Mouse (Mus musculus): ENCODE measurements at regions not wholly inside any gene's neighbourhood (a gene's known extent, or its start where the extent isn't known, plus 50 kb on each side); places are given as distances from the start of the nearest gene placed in this dataset.

- DNase-seq, result no peak
These were observed 205.0 kb upstream of the Ell2 start for GRCm38 (mm10) chr13:75501530-75501929.

- no peak for DNase-seq
These were observed 203.2 kb upstream of the Ell2 start for GRCm38 (mm10) chr13:75503394-75503793.

GRCm38 (mm10) chr13:75514315-75515020 lies 192.1 kb upstream of the Ell2 start:
- no peak for DNase-seq

GRCm38 (mm10) chr13:75523293-75524278 lies 183.0 kb upstream of the Ell2 start:
- no peak for DNase-seq

GRCm38 (mm10) chr13:75524481-75524880 lies 182.1 kb upstream of the Ell2 start:
- DNase-seq, result no peak

GRCm38 (mm10) chr13:75531566-75531965 lies 175.0 kb upstream of the Ell2 start:
- no peak for DNase-seq

GRCm38 (mm10) chr13:75541446-75541845 lies 165.1 kb upstream of the Ell2 start:
- no peak for DNase-seq

GRCm38 (mm10) chr13:75542253-75542945 lies 164.2 kb upstream of the Ell2 start:
- no peak for DNase-seq

- no peak for DNase-seq
These were observed 163.6 kb upstream of the Ell2 start for GRCm38 (mm10) chr13:75542946-75543327.

- no peak for DNase-seq
These were observed 163.0 kb upstream of the Ell2 start for GRCm38 (mm10) chr13:75543595-75543994.

- DNase-seq, result no peak
These were observed 161.8 kb upstream of the Ell2 start for GRCm38 (mm10) chr13:75544728-75545127.

- DNase-seq, result no peak
These were observed 158.8 kb upstream of the Ell2 start for GRCm38 (mm10) chr13:75547791-75548190.

- no peak for DNase-seq
These were observed 127.6 kb upstream of the Ell2 start for GRCm38 (mm10) chr13:75578971-75579370.

- no peak for DNase-seq
These were observed 115.7 kb upstream of the Ell2 start for GRCm38 (mm10) chr13:75590836-75591235.

- no peak for DNase-seq
These were observed 109.7 kb upstream of the Ell2 start for GRCm38 (mm10) chr13:75596856-75597255.

- DNase-seq, result no peak
These were observed 108.4 kb upstream of the Ell2 start for GRCm38 (mm10) chr13:75598186-75598585.

- no peak for DNase-seq
These were observed 107.9 kb upstream of the Ell2 start for GRCm38 (mm10) chr13:75598675-75599074.

- DNase-seq, result no peak
These were observed 83.3 kb upstream of the Ell2 start for GRCm38 (mm10) chr13:75623229-75623628.

GRCm38 (mm10) chr13:75627405-75627804 lies 79.2 kb upstream of the Ell2 start:
- DNase-seq, result no peak

- no peak for DNase-seq
These were observed 75.5 kb upstream of the Ell2 start for GRCm38 (mm10) chr13:75631048-75631447.

GRCm38 (mm10) chr13:75647513-75647912 lies 59.0 kb upstream of the Ell2 start:
- DNase-seq, result no peak

GRCm38 (mm10) chr13:75651941-75652340 lies 54.6 kb upstream of the Ell2 start:
- no peak for DNase-seq

- DNase-seq, result no peak
These were observed 53.6 kb upstream of the Ell2 start for GRCm38 (mm10) chr13:75652966-75653365.

Data from cerebellum, adult 11 months (tissue).